Mouse (Mus musculus): Measurements from ENCODE around the gene Vdac2. TPM values are rescaled to one million over a fixed set of nuclear protein-coding genes. Genes with fewer than 3 reads are reported as not detected.

Vdac2 gene
- 112 and 159 TPM in 2 replicates for polyA plus RNA-seq (2012; rRNA removed)

GRCm38 (mm10) chr14:21824938-21825337 lies at the start of gene Vdac2:
TSS of gene Vdac2 (plus strand) at chr14:21825238.

GRCm38 (mm10) chr14:21848166-21849154 lies 23.4 kb downstream of the Vdac2 start, which contains the start of gene Comtd1:
TSS of gene Comtd1 (minus strand) at chr14:21848977.

Other genes starting within 250 kb of the Vdac2 start
- gene Dupd1, start 110.7 kb upstream of the Vdac2 start, polyA plus RNA-seq (2012; rRNA removed) = 0.32 and 0.92 TPM in 2 replicates
- 22.9 and 26.4 TPM in 2 replicates for gene Samd8, start 74.7 kb upstream of the Vdac2 start, polyA plus RNA-seq (2012; rRNA removed)
- gene Dusp13, start 74.1 kb upstream of the Vdac2 start, polyA plus RNA-seq (2012; rRNA removed) = 1.1 and 1.2 TPM in 2 replicates
- 69.4 and 80.6 TPM in 2 replicates for gene Comtd1, start 23.7 kb downstream of the Vdac2 start, polyA plus RNA-seq (2012; rRNA removed)
- 113 and 131 TPM in 2 replicates for gene Zfp503, start 164.4 kb downstream of the Vdac2 start, polyA plus RNA-seq (2012; rRNA removed)
- 1.5 and 2.5 TPM in 2 replicates for gene Lrmda, start 194.5 kb downstream of the Vdac2 start, polyA plus RNA-seq (2012; rRNA removed)

Data from ovary, adult 2 months (tissue).